Mouse (Mus musculus) kidney, postnatal 36 days (tissue): ENCODE measurements around the gene Naglu.

ENCODE experiments used
- DNase-seq, 2 experiments: peaks; one replicate each; pipeline ENCODE4 v3.0.0; 2021 to 2022; ENCODE audit warnings: mixed read lengths in 2 of 2

The Naglu gene

GRCm38 (mm10) chr11:101069391-101070188 is at the start of gene Naglu:
Gene Naglu (plus strand): TSS chr11:101070012.
- DNase-seq: peak; percentile 98

GRCm38 (mm10) chr11:101023371-101023770 is 46.4 kb upstream of the Naglu start:
- no peak for DNase-seq

GRCm38 (mm10) chr11:101024001-101024400 is 45.8 kb upstream of the Naglu start:
- no peak for DNase-seq

GRCm38 (mm10) chr11:101027121-101027520 is 42.7 kb upstream of the Naglu start:
- peak in 1 of 2 experiments; percentile 33 for DNase-seq

- DNase-seq: no peak
Observed at GRCm38 (mm10) chr11:101029320-101029719, 40.5 kb upstream of the Naglu start.

- no peak for DNase-seq
Observed at GRCm38 (mm10) chr11:101030136-101030807, 39.5 kb upstream of the Naglu start.

- no peak for DNase-seq
Observed at GRCm38 (mm10) chr11:101030808-101031156, 39.0 kb upstream of the Naglu start.

GRCm38 (mm10) chr11:101031470-101031869 is 38.3 kb upstream of the Naglu start:
- no peak for DNase-seq

GRCm38 (mm10) chr11:101033856-101034500 is 35.8 kb upstream of the Naglu start:
- no peak for DNase-seq

- no peak for DNase-seq
Observed at GRCm38 (mm10) chr11:101034614-101035327, 35.0 kb upstream of the Naglu start.

- no peak for DNase-seq
Observed at GRCm38 (mm10) chr11:101035328-101035695, 34.5 kb upstream of the Naglu start.

GRCm38 (mm10) chr11:101037795-101038194 is 32.0 kb upstream of the Naglu start:
- no peak for DNase-seq

- no peak for DNase-seq
Observed at GRCm38 (mm10) chr11:101045826-101046225, 24.0 kb upstream of the Naglu start.

- DNase-seq: no peak
Observed at GRCm38 (mm10) chr11:101046440-101046839, 23.4 kb upstream of the Naglu start.

- no peak for DNase-seq
Observed at GRCm38 (mm10) chr11:101047502-101047901, 22.3 kb upstream of the Naglu start.

GRCm38 (mm10) chr11:101050359-101050758 is 19.5 kb upstream of the Naglu start:
- DNase-seq: no peak

GRCm38 (mm10) chr11:101051051-101051493 is 18.7 kb upstream of the Naglu start:
- no peak for DNase-seq

GRCm38 (mm10) chr11:101051617-101052016 is 18.2 kb upstream of the Naglu start:
- DNase-seq: no peak

- DNase-seq: no peak
Observed at GRCm38 (mm10) chr11:101052751-101053473, 16.9 kb upstream of the Naglu start.

GRCm38 (mm10) chr11:101053974-101054373 is 15.8 kb upstream of the Naglu start:
- DNase-seq: no peak

GRCm38 (mm10) chr11:101055418-101055817 is 14.4 kb upstream of the Naglu start:
- DNase-seq: no peak

- no peak for DNase-seq
Observed at GRCm38 (mm10) chr11:101056885-101057284, 12.9 kb upstream of the Naglu start.
